Mouse (Mus musculus) cerebellum, postnatal 4 days (tissue): ENCODE measurements around the gene Pwp2.
"Not testable (repeated sequence)": the region's sequence is repeated elsewhere in the genome, so short reads cannot be mapped to it uniquely, and the experiment has no call there.

Source experiments
- DNase-seq, 2 experiments: peaks; one replicate each; pipeline ENCODE4 v3.0.0; 2022; ENCODE audit warnings: low spot score in 2 of 2, mixed read lengths in 1 of 2

The Pwp2 gene

DNA sequence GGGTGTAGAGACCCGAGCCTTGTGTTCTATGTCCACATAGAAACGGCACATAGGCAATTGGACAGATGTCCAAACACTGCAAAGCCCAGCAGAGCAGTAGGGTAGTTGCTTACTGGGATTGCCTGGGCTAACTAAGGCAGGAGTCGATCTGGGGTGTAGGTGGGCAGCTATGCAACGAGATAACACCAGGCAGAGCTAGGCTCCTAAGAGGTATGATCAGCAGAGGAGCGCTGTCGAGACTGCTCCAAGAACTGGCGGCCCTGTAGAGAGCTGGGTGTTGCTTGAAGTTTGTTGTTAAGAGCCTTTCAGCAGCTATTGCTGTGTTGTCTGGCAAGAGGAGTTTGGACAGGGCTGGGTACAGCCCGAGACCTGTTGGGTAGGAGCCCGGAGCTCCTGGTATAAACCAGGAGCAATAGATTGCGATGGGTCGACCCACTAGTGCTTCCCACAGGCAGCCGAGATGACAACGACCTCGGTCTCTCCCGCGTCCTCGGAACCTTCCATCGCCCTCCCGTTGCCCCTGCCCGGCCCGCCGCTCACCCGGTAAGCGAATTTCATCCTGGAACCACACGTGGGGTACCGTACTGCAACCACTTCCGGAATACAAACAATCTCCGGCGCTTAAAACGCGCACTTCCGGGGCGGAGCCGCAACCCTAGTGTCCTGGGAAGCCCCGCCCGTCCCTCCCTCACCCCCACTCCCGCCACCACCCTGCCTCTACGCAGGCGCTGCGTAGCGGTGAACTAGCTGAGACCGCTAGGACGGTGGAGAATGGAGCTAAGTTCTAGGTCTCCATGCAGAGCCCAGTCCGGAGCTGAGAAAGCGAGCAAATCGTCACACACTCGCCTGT lies at the start of gene Pwp2:
TSS of gene Pwp2 (minus strand) at position 619 of the 850 bp plus-strand sequence.
- peak; percentile 77 to 83 for DNase-seq

DNA sequence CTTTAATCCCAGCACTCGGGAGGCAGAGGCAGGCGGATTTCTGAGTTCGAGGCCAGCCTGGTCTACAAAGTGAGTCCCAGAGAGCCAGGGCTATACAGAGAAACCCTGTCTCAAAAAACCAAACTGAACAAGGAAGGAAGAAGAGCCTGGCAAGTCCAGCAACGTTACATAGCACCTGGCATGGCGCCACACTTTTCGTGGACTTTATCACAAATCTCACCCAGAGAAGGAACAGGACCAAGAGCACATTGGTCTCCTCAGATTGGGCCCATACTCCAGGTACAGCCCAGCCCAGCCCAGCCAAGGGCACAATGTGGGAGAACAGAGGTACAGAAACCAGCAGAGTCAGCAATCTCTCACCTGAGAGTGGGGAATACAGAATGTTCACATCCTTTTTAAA lies 48.8 kb upstream of the Pwp2 start:
- no peak for DNase-seq

DNA sequence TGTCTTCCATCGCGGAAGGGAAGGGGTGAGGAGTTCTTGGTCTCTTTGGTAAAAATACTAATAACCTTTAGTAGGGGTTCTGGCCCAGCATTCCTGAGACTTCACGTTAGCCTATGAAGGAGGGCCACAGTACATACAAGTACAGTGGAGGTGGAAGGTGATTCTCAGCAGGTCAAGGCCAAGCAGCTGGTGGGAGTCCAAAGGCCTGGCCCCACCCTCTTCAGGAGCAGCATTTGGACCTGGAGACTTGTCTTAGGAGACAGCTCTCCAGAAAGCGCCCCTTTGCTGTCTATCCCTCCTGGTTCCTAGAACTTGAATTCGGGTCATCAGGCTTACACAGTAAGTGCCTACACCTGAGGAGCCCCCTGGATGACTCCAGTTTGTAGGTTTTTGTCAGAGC lies 48.2 kb upstream of the Pwp2 start:
- DNase-seq: no peak

DNA sequence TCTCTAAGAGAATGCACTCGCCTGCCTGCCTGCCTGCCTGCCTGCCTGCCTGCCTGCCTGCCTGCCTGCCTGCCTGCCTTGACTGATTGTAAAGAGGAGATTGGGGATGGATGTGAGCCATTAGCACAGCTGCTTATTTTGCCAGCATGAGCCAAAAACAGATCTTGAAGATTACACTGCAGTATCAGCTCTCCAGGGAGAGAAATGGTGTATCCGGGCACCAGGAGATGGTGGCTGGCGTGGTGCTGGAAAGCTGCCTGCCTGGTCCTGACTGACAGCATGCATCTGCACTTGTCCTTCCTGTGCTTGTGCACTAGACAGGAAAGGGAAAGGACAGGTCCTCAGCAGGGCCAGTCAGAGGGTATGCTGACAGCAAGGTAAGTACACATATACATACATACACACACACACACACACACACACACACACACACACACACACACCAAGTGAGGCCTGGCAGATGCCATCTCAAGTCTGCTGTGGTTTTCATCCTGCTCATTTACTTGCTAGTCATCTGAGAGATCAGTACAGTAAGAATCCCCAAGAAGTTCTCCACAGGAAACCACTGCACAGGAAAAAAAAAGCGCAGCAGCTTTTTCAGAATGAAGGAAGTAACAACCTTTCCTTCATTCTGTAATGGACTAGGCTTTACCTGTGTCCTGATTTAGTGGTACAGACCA lies 47.5 kb upstream of the Pwp2 start:
- no peak for DNase-seq

GRCm38 (mm10) chr10:78228560-78228928 lies 43.6 kb upstream of the Pwp2 start:
- DNase-seq: no peak

- DNase-seq: no peak
Observed at GRCm38 (mm10) chr10:78227875-78228559, 43.1 kb upstream of the Pwp2 start.

GRCm38 (mm10) chr10:78224136-78224535 lies 39.2 kb upstream of the Pwp2 start:
- no peak for DNase-seq

DNA sequence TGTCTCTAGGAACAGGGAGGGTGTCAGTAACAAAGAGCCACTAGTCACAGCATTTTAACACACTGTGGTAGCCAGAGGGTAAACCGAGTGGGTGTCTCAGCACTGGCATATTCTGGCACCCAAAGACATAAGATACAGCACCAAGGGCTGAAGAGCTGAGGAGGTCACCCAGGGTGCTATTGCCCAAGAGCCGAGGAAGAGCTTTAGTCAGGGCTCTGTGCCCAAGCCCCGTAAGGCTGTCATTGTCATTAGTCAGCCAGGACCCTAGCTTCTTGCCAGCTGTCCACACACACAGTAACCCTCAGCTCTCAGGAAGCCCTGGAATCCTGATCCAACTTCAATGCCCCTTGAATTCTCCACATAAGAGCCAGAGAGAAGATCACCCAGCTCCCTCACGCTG lies 38.0 kb upstream of the Pwp2 start:
- no peak for DNase-seq

- DNase-seq: no peak
Observed at GRCm38 (mm10) chr10:78221315-78221714, 36.4 kb upstream of the Pwp2 start.

GRCm38 (mm10) chr10:78219528-78219927 lies 34.6 kb upstream of the Pwp2 start:
- DNase-seq: no peak

GRCm38 (mm10) chr10:78218576-78218975 lies 33.6 kb upstream of the Pwp2 start:
- DNase-seq: no peak

DNA sequence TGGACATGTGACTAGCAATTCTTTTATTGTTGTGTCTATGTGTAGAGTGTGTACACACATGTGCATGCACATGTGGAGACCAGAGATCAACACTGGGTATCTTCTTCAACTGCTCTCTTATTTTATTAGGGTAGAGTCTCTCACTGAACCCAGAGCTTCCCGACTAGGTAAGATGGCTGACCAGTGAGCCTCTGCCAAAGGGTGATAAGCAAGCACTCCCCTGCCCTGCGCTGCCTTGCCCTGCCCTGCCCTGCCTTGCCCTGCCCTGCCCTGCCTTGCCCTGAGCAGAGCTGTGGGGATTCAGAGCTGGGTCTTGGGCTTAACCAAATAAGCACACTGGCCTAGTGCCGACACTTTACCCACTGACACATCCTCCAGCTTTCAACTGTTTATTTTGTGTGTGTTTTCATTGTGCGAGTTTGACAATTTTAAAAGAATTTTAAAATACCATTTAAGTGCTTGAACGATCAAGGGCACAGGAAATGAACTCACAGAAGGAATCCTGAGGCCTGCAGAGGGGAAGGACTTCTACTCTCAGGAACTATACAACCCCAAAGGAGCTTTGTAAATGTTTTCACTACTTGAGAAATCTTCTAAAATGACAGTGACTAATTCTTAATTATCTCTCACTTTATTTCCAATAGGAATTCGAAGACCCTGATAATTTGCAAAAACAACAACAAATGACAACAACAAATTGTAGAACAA lies 31.6 kb upstream of the Pwp2 start:
- DNase-seq: no peak

DNA sequence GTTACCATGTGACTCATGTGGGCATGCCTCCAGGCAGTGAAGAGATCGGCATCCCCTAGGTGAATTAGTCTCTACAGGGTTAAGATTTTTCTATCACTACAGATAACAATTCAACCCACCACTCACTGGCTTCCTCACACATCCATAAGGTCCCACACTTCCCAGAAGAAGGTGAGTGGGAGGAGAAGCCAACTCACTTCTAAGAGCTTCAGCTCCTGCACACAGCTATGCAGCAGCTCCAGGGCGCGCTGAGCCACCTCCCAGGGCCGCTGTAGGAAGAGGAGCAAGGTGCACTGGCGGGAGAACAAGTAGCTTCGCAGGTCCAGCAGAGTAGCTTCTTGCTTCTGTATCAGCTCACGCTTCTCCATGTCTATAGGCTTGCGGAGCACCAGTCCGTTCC lies 29.4 kb upstream of the Pwp2 start:
- DNase-seq: no peak

DNA sequence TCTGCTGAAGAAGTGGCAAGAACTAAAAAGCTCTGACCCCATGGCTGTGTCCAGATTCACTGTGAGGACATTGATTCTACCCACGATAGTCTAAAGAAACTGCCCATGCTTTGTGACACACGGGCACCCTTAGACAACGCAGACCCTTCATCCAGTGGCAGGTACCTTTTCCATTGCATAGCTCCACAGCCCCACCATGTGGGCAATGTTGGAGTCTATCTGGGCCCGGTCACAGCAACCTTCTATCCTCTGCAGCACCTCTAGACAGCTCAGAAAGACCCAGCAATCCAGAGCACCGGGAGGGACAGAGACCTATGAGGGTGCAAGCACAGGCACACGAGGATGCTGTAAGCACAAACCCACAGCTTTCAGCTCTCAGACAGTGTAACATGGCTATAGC lies 26.4 kb upstream of the Pwp2 start:
- peak in 1 of 2 experiments; percentile 21 for DNase-seq

GRCm38 (mm10) chr10:78201182-78201581 lies 16.2 kb upstream of the Pwp2 start:
- no peak for DNase-seq

- DNase-seq: no peak
Observed at GRCm38 (mm10) chr10:78192933-78193332, 8.0 kb upstream of the Pwp2 start.

DNA sequence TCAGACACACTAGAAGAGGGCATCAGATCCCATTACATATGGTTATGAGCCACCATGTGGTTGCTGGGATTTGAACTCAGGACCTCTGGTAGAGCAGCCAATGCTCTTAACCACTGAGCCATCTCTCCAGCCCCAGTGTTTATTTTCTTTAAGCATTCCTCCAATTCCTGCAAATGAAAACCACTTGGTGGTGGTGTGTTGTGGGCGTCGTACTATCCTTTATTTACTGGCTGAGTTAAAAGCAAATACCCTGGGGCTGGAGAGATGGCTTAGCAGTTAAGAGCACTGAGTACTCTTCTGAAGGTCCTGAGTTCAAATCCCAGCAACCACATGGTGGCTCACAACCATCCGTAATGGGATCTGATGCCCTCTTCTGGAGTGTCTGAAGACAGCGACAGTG lies 1.1 kb upstream of the Pwp2 start:
- DNase-seq: not testable (repeated sequence)

- DNase-seq: no peak
Observed at GRCm38 (mm10) chr10:78185381-78185725, 404 bp upstream of the Pwp2 start.

DNA sequence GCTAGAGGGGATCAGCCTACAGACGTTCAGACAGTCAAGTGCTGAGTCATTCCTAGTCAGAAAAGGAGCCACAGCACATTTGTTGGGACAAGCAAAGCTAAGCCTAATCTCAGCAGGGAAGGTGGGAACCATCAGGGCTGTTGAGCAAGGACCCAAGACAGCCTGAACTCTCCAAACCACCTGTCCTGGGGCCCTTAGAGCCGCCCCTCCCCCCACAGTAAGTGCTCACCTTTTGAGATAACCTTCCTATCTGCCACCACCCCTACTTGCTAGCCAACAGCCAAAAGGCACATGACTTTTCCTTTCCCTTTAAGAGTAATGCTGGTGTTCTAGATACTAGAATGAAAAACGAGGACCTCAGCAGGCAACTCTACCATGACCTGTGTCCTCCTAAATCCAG lies 1.4 kb downstream of the Pwp2 start:
- DNase-seq: no peak

DNA sequence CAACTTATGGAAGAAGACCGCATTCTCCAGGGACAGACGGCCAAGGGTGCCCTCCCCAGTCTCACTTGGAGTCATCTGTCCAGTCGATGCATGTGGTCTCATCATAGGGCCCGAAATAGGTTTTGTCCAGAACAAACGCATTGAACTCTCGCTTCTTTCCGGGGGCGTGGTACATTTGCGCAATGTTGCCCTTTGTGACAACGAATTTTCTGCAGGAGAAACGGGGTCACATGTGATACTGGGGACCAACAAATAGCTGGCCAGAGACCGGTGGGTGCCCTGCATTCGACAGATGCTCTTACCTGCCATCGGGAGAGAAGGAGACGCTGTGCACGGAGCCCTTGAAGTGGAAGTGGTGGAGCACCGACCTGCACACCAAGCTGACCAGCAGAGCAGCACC lies 2.6 kb downstream of the Pwp2 start:
- no peak for DNase-seq

DNA sequence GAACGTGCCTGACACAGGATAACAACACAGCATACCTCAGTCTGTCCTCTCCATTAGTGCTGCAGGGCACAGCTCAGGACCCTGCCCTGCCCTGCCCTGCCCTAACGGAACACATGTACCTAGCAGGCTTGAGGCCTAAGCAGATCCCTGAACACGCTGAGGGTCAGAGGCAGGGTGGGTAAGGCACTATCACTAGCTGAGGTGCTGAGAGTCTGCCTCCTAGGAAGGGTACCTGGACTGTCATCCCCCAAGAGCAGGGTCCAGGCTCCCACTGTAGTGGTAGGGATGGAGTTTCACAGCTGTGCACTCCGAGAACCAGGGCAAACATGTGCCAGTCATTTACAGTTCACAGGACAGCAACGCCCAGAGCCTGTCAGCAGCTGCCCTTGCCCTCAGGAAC lies 10.5 kb downstream of the Pwp2 start:
- DNase-seq: no peak

GRCm38 (mm10) chr10:78171581-78171980 lies 13.4 kb downstream of the Pwp2 start:
- DNase-seq: no peak
